Comparison of ENCODE assay signal across 24 mouse cellular contexts in the genomic region with DNA sequence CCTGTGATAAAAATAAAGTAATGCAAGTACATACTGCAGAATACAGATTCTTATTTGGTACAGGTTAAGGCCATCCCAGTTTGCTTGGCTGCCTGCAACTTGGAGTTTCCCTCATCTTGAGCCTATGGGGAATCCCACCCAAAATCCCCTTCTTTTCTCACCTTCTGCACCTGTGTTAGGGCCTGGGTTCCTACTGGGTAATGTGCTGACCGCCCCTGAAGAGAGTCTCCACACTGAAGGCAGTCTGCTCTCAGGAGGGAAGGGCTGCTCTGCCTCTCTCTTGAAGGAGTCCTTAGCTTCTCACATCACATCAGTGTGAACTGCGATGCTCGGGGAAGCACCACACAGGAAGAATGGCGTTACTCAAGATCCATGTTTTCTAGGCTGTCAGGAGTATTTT. TPM values are rescaled to one million over a fixed set of nuclear protein-coding genes. Genes with fewer than 3 reads are reported as not detected.
"Had no signal": no experiment of that assay in that cellular context is flagged by ENCODE, and none has a peak within 500 bp of the region (broad histone marks: within the 10 kb centered on the region; RNA-seq: fewer than 3 reads in every experiment).

No protein-coding gene starts in this region.

- H3K9ac ChIP-seq: kidney, embryonic 15.5 days; limb, embryonic 12.5 days; limb, embryonic 15.5 days; liver, embryonic 14.5 days; liver, postnatal 0 days; lung, embryonic 14.5 days; midbrain, embryonic 12.5 days; neural tube, embryonic 13.5 days had no signal

- H3K4me3 ChIP-seq: kidney, embryonic 15.5 days; left cerebral cortex, adult 2 months; limb, embryonic 12.5 days; limb, embryonic 15.5 days; midbrain, embryonic 12.5 days; myocyte; neural tube, embryonic 13.5 days had no signal

- H3K4me1 ChIP-seq: kidney, embryonic 15.5 days; limb, embryonic 12.5 days; limb, embryonic 15.5 days; midbrain, embryonic 12.5 days; neural tube, embryonic 13.5 days had no signal

- ATAC-seq: liver, postnatal 0 days; lung, postnatal 0 days; midbrain, embryonic 16.5 days had no signal

- H3K27me3 ChIP-seq: kidney, embryonic 15.5 days; limb, embryonic 12.5 days; limb, embryonic 15.5 days; midbrain, embryonic 12.5 days; neural tube, embryonic 13.5 days had no signal

- DNase-seq: kidney, postnatal 10 days; kidney, postnatal 36 days; layer of hippocampus, postnatal 36 days; left cerebral cortex, postnatal 4 days; liver, postnatal 0 days; lung, embryonic 14.5 days; retina, postnatal 1 day; thymus, adult 2 months; thymus, postnatal 14 days; thymus, postnatal 4 days had no signal

- H3K9me3 ChIP-seq: kidney, embryonic 15.5 days; limb, embryonic 12.5 days; limb, embryonic 15.5 days; midbrain, embryonic 12.5 days; neural tube, embryonic 13.5 days had no signal

- H3K27ac ChIP-seq: kidney, embryonic 15.5 days; left cerebral cortex, adult 2 months; limb, embryonic 12.5 days; limb, embryonic 15.5 days; liver, embryonic 14.5 days; macrophage; midbrain, embryonic 12.5 days; neural tube, embryonic 13.5 days had no signal

- H3K4me2 ChIP-seq: kidney, embryonic 15.5 days; limb, embryonic 12.5 days; limb, embryonic 15.5 days; liver, embryonic 11.5 days; lung, embryonic 14.5 days; midbrain, embryonic 12.5 days; neural tube, embryonic 13.5 days had no signal

RNA-seq across cellular contexts. Expression of a gene that starts 11.2 kb away (rescaled TPM):
- total RNA-seq: left cerebral cortex, postnatal 4 days; monocyte, adult 5-6 weeks had no signal
- polyA plus RNA-seq: limb, embryonic 12.5 days; limb, embryonic 15.5 days; lung, embryonic 14.5 days; macrophage; midbrain, embryonic 16.5 days; myocyte; neural tube, embryonic 13.5 days; small intestine, adult 2 months had no signal
